Mouse (Mus musculus) testis, adult 10 weeks (tissue): ENCODE results near the gene Gm44502. TPM values are rescaled to one million over a fixed set of nuclear protein-coding genes. Genes with fewer than 3 reads are reported as not detected.

Source experiments
- polyA plus RNA-seq: library from polyadenylated mRNA; stranded (reverse); fragments of 350-450 nt; fragmentation: Illumina TruSeq; extraction: RNeasy Lipid Tissue Mini Kit (QIAGEN cat#74804); gene quantifications from one replicate; pipeline ENCODE4 v1.2.3, GENCODE M21; 2014; ENCODE audit warnings: low read depth, low replicate concordance

Gene Gm44502
- 0.28 TPM for polyA plus RNA-seq

GRCm38 (mm10) chr15:89429352-89430221 is at the start of gene Gm44502, which contains the start of the genes C730034F03Rik and Chkb:
Gene Gm44502 (minus strand): TSS chr15:89429696.
Gene C730034F03Rik (plus strand): TSS chr15:89429589.
Gene Chkb (minus strand): TSS chr15:89429908.

GRCm38 (mm10) chr15:89477091-89477491 is 47.6 kb upstream of the Gm44502 start, which contains the start of gene Arsa:
Gene Arsa (minus strand): TSS chr15:89477425.

GRCm38 (mm10) chr15:89453865-89454478 is 24.5 kb upstream of the Gm44502 start, which contains the start of gene Mapk8ip2:
Gene Mapk8ip2 (plus strand): TSS chr15:89453913.

GRCm38 (mm10) chr15:89425711-89426121 is 3.8 kb downstream of the Gm44502 start, which contains the start of gene Cpt1b:
Gene Cpt1b (minus strand): TSS chr15:89425863.

DNA sequence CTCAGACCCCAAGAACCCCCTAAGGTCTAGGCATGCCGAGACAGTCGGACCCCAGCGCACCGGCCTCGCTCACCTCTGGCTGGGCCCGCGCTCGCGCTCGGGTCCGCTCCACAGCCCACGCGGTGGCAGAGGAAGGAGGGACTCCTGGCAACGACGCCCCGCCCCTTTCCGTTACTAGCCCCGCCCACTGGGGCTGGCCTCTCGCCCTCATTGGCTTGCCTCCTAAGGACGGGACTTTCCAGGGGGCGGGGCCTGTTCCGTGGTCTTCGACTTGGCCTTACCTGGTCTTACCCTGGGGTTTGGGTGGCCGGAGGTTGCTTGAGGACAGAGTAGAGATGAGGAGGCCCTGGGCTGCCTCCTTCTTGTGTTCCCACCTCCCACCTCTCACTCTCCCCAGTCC is 19.4 kb downstream of the Gm44502 start, which contains the start of gene Syce3:
Gene Syce3, minus strand, starts transcription at position 386 of the 400 bp plus-strand sequence.

DNA sequence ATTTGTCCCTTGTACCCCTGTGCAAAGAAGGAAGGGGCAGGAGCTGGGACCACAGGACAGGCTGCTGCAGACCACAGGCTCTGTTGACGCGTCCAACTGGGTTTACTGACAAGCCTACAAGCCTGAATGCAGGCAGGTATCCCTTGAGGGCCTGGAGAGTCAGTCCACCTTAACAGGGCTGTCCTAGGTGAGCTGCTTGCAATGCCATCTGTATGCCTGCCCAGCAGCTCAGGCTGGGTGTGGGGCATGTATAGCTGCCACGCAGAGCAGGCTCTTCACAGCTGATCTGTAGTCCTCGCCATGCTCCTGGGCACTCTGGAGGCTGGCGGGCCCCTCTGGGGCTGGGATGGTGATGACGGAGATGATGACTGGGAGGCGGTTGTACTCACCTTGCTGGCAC is 44.9 kb downstream of the Gm44502 start, which contains the start of gene Klhdc7b:
Gene Klhdc7b, plus strand, starts transcription at position 301 of the 400 bp plus-strand sequence.

DNA sequence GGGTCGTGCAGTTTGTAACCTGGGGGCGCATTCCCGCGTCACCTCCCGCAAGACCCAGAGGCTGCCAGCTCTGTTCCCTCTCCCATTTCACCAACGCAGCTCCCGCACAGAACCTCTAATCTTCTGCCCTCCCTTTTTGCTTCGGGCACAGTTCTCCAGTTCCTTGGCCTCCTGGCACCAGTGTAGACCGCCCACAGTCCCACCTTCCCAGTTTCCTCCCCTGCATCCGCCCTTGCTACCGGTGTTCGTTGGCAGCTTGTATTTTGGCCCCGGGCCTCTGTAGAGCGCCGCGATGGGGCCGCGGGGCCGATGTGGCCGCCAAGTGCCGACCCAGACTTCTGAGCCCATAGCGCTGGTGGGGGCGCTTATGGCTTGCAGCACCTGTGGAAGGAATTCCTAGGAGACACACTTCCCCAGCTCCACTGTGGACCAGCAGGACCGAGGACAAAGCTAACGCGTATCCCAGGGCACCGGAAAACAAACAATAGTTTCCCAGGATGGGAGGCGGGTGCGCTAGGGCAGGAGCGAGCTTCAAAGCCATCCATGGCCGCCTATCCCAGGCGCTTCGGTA is 50.6 kb downstream of the Gm44502 start, which contains the start of gene Odf3b:
Gene Odf3b, minus strand, starts transcription at position 452 of the 571 bp plus-strand sequence.

DNA sequence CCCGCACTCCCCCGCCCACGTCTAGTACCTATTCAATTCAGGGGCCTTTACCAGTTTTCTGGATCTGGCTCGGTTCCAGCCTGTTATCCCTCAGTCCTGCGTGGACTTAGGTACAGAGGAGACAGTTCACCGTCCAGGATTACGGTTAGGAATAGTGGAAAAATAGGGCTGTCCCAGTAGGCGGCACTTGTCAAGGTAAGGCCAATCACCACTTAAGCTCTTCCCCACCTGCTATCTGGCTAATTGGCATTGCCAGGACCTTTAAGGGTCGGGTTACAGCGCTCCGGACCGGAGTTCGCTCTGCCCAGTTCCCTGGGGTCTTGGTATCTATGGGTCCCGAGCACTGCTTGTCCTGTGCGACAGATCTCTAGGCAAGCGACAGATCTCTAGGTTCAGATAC is 52.5 kb downstream of the Gm44502 start, which contains the start of gene Tymp:
Gene Tymp, minus strand, starts transcription at position 83 of the 400 bp plus-strand sequence.

GRCm38 (mm10) chr15:89373762-89374248 is 55.7 kb downstream of the Gm44502 start, which contains the start of gene Sco2:
Gene Sco2 (minus strand): TSS chr15:89373846.

Other genes with a start within 250 kb of the Gm44502 start
- 4.6 TPM for gene Plxnb2, start 248.9 kb downstream of the Gm44502 start, polyA plus RNA-seq
- 1.0 TPM for gene Dennd6b, start 233.2 kb downstream of the Gm44502 start, polyA plus RNA-seq
- 16.1 TPM for gene Ppp6r2, start 218.1 kb downstream of the Gm44502 start, polyA plus RNA-seq
- gene Sbf1, start 114.4 kb downstream of the Gm44502 start, polyA plus RNA-seq, result 5.4 TPM
- not detected for gene Adm2, start 107.0 kb downstream of the Gm44502 start, polyA plus RNA-seq
- gene Miox, start 95.3 kb downstream of the Gm44502 start, polyA plus RNA-seq, result 0.21 TPM
- gene Lmf2, start 74.0 kb downstream of the Gm44502 start, polyA plus RNA-seq, result 1.1 TPM
- gene Ncaph2, start 74.0 kb downstream of the Gm44502 start, polyA plus RNA-seq, result 9.2 TPM
- 0.62 TPM for gene Sco2, start 55.9 kb downstream of the Gm44502 start, polyA plus RNA-seq
- gene Tymp, start 52.7 kb downstream of the Gm44502 start, polyA plus RNA-seq, result not detected
- gene Odf3b, start 50.4 kb downstream of the Gm44502 start, polyA plus RNA-seq, result not detected
- gene Klhdc7b, start 44.8 kb downstream of the Gm44502 start, polyA plus RNA-seq, result not detected
- gene Syce3, start 19.2 kb downstream of the Gm44502 start, polyA plus RNA-seq, result 49.1 TPM
- gene Cpt1b, start 3.8 kb downstream of the Gm44502 start, polyA plus RNA-seq, result 21.4 TPM
- gene C730034F03Rik, start 107 bp downstream of the Gm44502 start, polyA plus RNA-seq, result 8.2 TPM
- gene Chkb, start 212 bp upstream of the Gm44502 start, polyA plus RNA-seq, result 36.5 TPM
- 2.8 TPM for gene Mapk8ip2, start 24.2 kb upstream of the Gm44502 start, polyA plus RNA-seq
- gene Arsa, start 47.7 kb upstream of the Gm44502 start, polyA plus RNA-seq, result 24.8 TPM
- 0.06 TPM for gene Shank3, start 69.9 kb upstream of the Gm44502 start, polyA plus RNA-seq
- 190 TPM for gene Acr, start 138.6 kb upstream of the Gm44502 start, polyA plus RNA-seq
- 58.7 TPM for gene Rabl2, start 162.2 kb upstream of the Gm44502 start, polyA plus RNA-seq